Mouse (Mus musculus): ENCODE measurements around the gene 6030408B16Rik.

DNA sequence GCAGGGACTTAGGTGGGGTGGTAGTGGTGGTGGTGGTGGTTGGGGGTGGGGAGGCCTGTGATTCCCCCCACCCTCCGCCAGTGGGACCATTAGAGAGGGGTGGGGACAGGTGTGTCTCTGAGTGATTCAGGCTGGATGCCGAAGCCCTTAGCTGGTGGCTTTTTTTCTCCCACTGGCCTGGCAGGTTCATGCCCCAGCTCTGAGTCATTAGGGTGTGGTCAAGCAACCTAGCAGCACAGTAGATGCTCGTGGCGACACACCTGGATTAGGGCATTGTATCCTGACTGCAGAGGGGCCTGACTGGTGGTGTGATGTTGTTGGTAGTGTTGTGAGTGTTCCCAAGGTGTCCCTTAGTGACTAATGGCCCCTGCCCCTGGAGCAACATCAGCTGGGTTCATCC, 38.1 kb downstream of the 6030408B16Rik start:
- no peak for TF ChIP-seq POLR2AphosphoS5 (IDR thresholded peaks at IDR 0.05; ENCODE audit: insufficient replicate concordance, low read depth, low read length)
- no peak for TF ChIP-seq CTCF (IDR thresholded peaks at IDR 0.05; ENCODE audit: low read depth, low read length)
- no peak for TF ChIP-seq GATA1 (IDR thresholded peaks at IDR 0.05; ENCODE audit: borderline replicate concordance, low read length)
- no peak for TF ChIP-seq TAL1 (conservative IDR thresholded peaks at IDR 0.05; ENCODE audit: low read depth, low read length)
- TF ChIP-seq GATA2 (IDR thresholded peaks at IDR 0.05; ENCODE audit: borderline replicate concordance, low read depth, low read length), result no peak
